Mouse (Mus musculus): ENCODE measurements around the gene 4931428F04Rik.
"Not testable (repeated sequence)": the region's sequence is repeated elsewhere in the genome, so short reads cannot be mapped to it uniquely, and the experiment has no call there.

The 4931428F04Rik gene

DNA sequence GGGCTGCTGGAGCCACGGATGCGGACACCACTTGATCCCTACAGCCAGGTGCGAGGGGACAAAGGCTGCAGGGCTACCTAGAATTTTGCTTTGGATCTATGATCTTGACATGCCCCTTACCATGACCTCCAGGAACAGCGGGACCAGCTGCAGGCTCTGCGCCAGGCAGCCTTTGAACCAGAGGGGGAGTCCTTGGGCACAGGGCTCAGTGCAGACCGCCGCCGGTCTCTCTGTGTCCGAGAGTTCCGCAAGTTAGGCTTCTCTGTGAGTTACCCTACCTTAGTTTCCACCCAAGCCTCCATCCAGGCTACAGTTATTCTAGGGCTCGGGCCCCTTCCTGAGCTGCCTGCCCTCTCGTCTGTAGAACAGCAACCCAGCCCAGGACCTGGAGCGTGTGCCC lies 18.0 kb upstream of the 4931428F04Rik start:
- DNase-seq (ENCODE audit: low spot score) = no peak

- no peak for DNase-seq (ENCODE audit: low spot score)
Observed at GRCm38 (mm10) chr8:105306146-105306691, 16.6 kb upstream of the 4931428F04Rik start.

- DNase-seq (ENCODE audit: low spot score) = peak; percentile 90
Observed at GRCm38 (mm10) chr8:105305211-105306145, 15.8 kb upstream of the 4931428F04Rik start, which contains the start of gene Elmo3. TSS of gene Elmo3 (plus strand) at chr8:105305601.

DNA sequence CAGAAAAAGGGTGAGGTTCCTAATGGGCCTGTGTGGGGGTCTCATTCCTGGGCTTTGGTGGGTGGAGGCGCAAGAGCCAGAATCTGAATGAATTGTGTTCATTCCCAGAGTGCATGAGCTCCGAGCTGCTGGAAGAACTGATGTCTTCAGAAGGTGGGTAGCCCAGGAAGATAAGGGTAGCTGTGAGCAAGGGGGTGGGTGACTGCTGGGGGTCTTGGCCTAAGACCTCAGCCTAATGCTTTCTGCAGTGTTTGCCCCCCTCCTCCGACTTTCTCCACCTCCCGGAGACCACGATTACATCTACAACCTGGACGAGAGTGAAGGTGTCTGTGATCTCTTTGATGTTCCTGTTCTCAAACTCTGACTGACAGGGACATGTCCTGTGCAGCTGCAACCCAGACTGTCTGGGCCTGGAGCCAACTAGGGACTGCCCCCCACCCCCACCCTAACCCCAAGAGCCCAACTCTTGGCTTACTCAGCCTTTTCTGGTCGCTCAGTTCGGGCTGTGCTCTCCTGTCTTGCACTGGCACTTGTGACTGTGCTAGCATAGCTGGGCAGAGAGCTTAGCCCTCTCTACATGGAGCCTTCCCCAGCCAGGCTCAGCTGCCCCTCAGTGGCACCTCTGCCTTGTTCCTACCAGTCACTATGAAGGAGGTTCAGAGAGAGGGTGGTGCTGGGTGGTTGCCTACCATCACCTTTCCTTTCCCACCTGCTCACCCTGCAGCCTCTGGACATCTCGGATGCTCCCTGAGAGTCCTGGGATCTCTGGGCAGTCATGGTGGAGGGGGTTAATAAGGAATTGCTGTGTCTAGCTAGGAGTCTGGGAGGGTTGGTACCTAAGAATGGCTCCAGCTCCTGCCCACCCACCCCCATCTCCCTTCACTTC lies 14.9 kb upstream of the 4931428F04Rik start:
- no peak for DNase-seq (ENCODE audit: low spot score)

DNA sequence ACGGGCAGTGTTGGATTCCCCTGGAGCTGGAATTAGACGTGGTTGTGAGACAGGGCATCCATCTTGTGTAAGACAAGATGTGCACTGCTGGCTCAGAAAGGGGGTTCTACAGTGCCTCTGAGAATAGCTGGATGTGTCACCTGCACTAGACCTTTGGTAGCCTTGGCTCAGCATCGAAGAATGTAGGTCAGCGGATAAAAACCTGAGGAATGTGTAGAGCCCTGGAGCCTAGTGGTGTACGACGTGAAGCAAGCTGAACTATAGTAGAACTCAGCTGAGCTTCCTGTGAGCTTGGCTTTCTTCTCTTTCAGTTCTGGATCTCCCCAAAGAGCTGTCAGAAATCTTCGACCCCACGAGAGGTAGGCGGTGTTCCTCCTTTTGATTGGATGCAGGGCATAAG lies 14.2 kb upstream of the 4931428F04Rik start:
- DNase-seq (ENCODE audit: low spot score) = no peak

GRCm38 (mm10) chr8:105303396-105303795 lies 13.7 kb upstream of the 4931428F04Rik start:
- DNase-seq (ENCODE audit: low spot score) = no peak

DNA sequence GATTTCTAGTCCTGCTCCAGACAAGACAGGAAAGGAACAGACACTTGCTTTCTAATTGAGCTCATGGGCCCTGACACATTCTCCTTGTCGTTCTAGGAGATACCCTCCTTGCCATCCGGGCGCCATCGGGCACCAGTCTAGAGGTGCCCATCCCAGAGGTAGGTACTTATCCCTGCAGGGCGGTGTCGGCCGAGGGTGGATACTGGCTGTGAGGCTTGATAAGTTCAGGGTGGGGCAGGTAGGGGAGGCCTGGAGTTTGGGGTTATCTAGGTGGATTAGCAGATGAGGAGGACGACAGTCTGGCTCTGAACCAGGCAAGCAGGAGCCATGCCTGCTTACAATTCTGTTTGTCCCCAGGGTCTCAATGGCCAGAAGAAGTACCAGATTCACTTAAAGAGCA lies 10.3 kb upstream of the 4931428F04Rik start:
- DNase-seq (ENCODE audit: low spot score) = no peak

DNA sequence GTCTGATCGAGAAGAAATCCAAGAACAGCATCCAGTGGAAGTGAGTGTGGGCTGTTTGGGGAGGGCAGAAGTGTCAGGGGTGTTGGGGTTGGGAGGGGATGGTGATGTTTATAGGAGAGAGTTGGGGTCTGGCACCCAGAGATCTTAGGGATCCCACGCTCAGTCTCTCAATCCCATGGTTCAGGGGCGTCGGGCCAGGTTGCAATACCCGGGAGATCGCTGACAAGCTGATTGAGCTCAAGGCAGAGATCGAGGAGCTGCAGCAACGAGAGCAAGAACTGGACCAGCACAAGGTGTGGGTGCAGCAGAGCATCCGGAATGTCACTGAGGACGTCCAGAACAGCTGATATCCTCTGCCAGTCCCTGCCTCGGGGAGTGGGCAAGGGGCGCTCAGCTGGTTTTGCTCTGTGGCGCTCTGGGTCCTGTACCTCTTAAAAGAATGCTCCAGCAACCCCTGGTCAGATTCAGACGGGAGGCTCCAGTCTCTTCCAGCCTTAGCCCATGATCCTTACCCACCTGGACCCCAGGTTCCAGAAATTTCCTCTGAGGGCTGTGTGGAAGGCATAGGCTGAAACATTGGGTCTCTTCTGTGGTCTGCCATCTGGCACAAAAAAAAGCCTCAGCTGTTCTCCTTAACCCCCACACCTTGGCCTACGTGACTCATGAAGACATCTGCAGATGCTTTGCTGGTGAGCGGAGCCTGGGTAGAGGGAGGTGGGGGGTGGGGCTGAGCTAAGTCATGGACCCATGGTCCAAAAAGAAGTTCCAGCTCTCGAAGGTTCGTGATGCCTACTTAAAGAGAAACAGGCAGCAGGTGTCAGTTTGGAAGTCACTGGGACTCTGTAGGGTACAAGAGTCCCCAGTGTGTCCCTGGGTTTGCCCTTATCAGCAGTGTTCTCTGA lies 8.9 kb upstream of the 4931428F04Rik start:
- DNase-seq (ENCODE audit: low spot score) = no peak

DNA sequence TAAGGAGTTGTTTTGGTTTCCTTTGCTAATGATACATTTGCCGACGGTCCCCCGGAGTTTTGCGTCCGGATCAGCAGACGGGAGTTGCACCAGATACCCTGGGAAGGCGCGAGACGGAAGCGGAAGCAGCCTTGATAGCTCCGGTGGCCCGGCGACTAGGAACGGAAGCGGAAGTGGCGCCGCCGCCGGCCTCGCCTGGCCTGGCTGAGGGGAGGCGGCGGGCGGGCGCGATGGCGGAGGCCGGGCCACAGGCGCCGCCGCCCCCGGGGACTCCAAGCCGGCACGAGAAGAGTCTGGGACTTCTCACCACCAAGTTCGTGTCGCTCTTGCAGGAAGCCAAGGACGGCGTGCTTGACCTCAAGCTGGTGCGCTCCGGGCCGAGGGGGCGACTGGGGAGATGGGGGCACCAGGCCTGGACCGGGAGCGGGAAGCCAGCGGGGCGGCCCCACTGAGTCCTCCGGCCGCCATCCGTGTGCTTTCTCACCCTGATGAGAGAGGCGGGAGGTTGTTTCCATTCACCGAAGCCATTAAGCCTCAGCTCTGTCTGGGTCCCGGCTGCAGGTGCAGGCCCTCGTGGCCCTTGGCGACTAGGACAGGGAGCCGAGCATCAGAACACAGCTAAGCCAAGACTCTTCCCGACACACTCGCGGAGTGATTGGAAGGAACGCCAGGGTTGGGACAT lies 8.0 kb upstream of the 4931428F04Rik start, which contains the start of gene E2f4:
Gene E2f4, plus strand, starts transcription at position 153 of the 682 bp plus-strand sequence.
- DNase-seq (ENCODE audit: low spot score) = peak; percentile 93

DNA sequence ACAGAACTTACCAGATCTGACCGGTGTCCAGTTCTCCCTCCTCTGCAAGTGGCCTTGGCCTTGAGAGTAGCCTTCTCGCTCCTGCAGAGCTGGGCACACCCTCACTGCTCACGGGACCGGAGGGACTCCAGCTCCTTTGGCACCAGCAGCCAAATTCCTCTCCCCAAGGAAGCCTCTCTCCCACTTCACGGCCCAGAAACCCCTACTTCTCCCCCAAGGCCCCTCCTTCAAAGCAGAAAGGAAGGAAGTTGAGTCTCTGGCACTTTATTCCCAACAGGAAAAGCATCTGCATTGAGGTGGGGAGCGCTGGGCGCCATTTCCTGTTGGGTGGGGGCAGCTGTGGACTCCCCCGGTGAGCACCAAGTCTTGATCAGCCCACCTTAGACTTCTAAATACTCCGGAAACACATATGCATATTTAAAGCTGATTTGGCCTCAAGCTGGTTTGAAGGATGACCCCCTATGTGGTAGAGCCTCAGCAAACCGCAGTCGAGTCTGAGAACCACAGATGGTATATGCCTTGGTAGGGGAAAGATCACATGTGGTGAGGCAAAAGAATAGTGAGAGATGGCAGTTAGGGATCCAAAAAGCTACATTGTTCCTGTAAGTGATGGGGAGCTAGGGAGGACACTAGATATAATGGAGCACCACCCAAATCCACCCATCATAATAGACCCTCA lies 6.4 kb upstream of the 4931428F04Rik start, which contains the start of gene Exoc3l:
Gene Exoc3l, minus strand, starts transcription at position 207 of the 679 bp plus-strand sequence.
- DNase-seq (ENCODE audit: low spot score) = no peak

DNA sequence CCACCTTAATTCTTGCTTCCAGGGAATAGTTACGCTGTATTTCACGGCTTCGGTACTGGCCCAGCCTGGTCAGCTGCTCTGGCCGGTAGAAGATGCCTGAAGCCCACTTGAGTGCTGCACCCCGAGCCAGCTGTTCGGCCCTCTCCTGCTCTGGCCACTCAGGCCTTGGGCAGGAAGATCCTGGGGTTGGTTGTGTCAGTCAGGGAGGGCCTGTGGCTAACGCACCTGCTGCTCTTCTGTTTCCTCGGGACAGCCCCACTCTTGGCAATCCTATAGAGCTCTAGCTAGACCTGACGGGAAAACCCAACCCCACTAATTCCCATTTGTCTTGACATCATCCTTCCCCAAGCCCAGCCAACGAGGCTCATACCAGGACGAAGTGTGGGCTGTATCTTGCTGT lies 5.6 kb upstream of the 4931428F04Rik start:
- DNase-seq (ENCODE audit: low spot score) = no peak

GRCm38 (mm10) chr8:105294776-105295175 lies 5.1 kb upstream of the 4931428F04Rik start:
- no peak for DNase-seq (ENCODE audit: low spot score)

GRCm38 (mm10) chr8:105293405-105293804 lies 3.7 kb upstream of the 4931428F04Rik start:
- no peak for DNase-seq (ENCODE audit: low spot score)

DNA sequence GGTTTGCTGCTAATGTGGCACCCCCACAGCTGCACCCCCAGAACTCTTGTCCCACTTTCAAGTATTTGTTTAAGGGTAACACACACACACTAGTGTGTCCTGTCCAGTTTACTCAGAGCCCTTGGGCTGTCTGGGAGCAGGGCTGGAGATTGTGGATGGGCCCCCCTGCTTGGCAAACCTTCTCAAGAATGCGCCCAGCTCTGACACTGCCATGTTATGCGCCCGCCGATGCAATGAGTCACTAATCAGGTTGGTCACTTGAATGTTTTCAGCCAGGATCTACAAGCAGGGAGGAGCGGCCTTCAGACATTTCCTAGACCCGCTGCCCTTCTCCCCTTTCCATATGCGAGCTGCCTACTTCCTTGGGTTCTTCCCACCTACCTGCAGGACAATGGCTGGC lies 2.8 kb upstream of the 4931428F04Rik start:
- no peak for DNase-seq (ENCODE audit: low spot score)

GRCm38 (mm10) chr8:105291802-105292201 lies 2.1 kb upstream of the 4931428F04Rik start:
- not testable (repeated sequence) for DNase-seq (ENCODE audit: low spot score)

DNA sequence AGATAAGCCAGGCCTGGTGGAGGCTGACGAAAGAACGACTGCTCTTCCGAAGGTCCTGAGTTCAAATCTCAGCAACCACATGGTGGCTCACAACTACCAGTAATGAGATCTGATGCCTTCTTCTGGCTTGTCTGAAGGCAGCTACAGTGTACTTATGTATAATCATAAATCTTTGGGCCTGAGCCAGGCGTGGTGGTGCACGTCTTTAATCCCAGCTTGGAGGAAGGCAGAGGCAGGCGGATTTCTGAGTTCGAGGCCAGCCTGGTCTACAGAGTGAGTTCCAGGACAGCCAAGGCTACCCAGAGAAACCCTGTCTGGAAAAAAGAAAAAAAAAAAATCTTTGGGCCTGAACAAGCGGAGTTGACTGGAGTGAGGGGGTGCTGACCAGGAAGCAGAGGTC lies 1.7 kb upstream of the 4931428F04Rik start:
- DNase-seq (ENCODE audit: low spot score) = not testable (repeated sequence)

DNA sequence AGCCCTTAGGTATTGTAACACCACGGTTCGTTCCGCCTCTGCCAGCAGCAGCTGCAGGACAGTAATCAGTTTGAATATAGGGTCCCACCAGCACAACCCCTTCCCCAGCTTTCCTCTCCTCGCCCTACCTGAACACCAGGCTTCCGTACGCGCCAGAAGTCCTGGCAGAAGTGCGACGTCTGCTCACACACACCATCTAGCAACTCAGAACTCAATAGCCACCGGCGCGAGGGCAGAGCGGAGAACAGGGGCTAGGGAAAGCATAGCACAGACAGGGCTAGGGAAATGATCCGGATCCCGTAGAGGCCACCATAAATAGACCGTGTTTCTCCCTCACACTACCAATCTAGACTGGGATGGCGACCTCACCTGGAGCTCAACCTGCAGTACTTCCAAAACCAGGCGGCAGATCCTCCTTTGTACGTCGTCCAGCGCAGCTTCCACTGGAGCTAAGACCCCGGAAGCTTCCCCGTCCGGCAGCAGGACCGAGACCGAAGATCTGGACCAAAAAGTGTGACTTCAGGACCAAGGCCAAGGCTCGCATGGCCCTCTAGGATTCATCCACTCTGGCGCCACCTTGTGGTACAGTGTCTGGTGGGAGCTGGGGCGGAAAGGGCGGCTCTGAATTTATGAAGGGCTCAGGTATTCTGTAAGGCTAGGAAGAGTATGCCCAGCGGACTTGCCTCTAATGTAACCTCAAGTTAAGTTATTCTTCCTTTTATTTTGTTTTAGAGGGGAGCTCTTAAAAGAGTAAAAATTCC lies 1.1 kb upstream of the 4931428F04Rik start:
- peak; percentile 95 for DNase-seq (ENCODE audit: low spot score)

- DNase-seq (ENCODE audit: low spot score) = peak; percentile 93
Observed at GRCm38 (mm10) chr8:105288958-105289732, 519 bp downstream of the 4931428F04Rik start.

All from urinary bladder, postnatal 14 days (tissue).